Mouse (Mus musculus) kidney, postnatal 0 days (tissue): ENCODE results near the gene Kcne3. TPM values are rescaled to one million over a fixed set of nuclear protein-coding genes. Genes with fewer than 3 reads are reported as not detected.

ENCODE experiments used
- ATAC-seq: fragments of 200-750 bp; cut with Nextera tagmentation; replicated peaks from 2 replicates; pipeline ENCODE4 v1.8.0; 2017; ENCODE audit warnings: low read depth, moderate number of reproducible peaks, moderate TSS enrichment, moderate library complexity; ENCODE audit not compliant: low FRiP score
- DNase-seq: peaks from one replicate; pipeline ENCODE4 v3.0.0-alpha.2; 2016; ENCODE audit warnings: low spot score
- H3K27ac ChIP-seq: fragments of 300-500 bp; sonication (generic); 2 replicates; pipeline ENCODE4 v1.5.1; 2014; ENCODE audit warnings: mild to moderate bottlenecking
- H3K27me3 ChIP-seq: fragments of 300-500 bp; sonication (generic); 2 replicates; pipeline ENCODE4 v1.6.1; 2014; ENCODE audit warnings: low read length, mixed read lengths; ENCODE audit not compliant: insufficient read depth
- H3K36me3 ChIP-seq: fragments of 300-500 bp; sonication (generic); 2 replicates; pipeline ENCODE4 v1.6.1; 2014; ENCODE audit warnings: low read length, mixed read lengths; ENCODE audit not compliant: insufficient read depth
- H3K4me1 ChIP-seq: fragments of 300-500 bp; sonication (generic); replicated peaks from 2 replicates; pipeline ENCODE4 v1.6.1; 2014; ENCODE audit warnings: antibody characterized with exemption, low read length, mixed read lengths; ENCODE audit not compliant: insufficient read depth
- H3K4me2 ChIP-seq: fragments of 300-500 bp; sonication (generic); 2 replicates; pipeline ENCODE4 v1.6.1; 2014; ENCODE audit warnings: mild to moderate bottlenecking, low read length, moderate library complexity, mixed read lengths
- H3K4me3 ChIP-seq: fragments of 300-500 bp; sonication (generic); replicated peaks from 2 replicates; pipeline ENCODE4 v1.5.1; 2014; ENCODE audit warnings: low read depth, low read length
- H3K9ac ChIP-seq: fragments of 300-500 bp; sonication (generic); 2 replicates; pipeline ENCODE4 v1.6.1; 2014; ENCODE audit warnings: low read depth, low read length
- H3K9me3 ChIP-seq: fragments of 300-500 bp; sonication (generic); replicated peaks from 2 replicates; pipeline ENCODE4 v1.6.1; 2016; ENCODE audit warnings: low read length, inconsistent platforms, mixed read lengths
- CTCF ChIP-seq: IDR thresholded peaks from 2 replicates; pipeline ENCODE4 v1.5.1; 2016; ENCODE audit warnings: antibody characterized with exemption, low read depth, mild to moderate bottlenecking, moderate library complexity
- WGBS: fragments of 180-500 bp; shearing (Covaris S2); extraction: QIAGEN DNeasy Blood & Tissue Kit; methylation state at CpG from one replicate; pipeline ENCODE4 v1.1.7; 2014; 5-methylcytosine and 5-hydroxymethylcytosine counted together
- polyA plus RNA-seq: library from polyadenylated mRNA; unstranded; fragments of >200 nt; fragmentation: Nextera tagmentation; extraction: Ambion mirVana; gene quantifications from 2 replicates; pipeline ENCODE4 v1.2.1, GENCODE M21; 2015

Kcne3 gene
- polyA plus RNA-seq, 1 experiment from 2014 or later = 2.3 TPM

- Histone ChIP-seq H3K27ac (no peak overlapping the region), H3K9ac (no peak overlapping the region), H3K4me1 (peaks cover 5% of the 10 kb centered on the region), H3K4me2 (no peak overlapping the region), H3K36me3 (no peaks in the 10 kb centered on the region), H3K4me3 (no peak overlapping the region), H3K27me3 (no peaks in the 10 kb centered on the region), H3K9me3 (no peaks in the 10 kb centered on the region)
- 72% methylated on average over 4 of the region's 4 CpGs for WGBS
- DNase-seq (no peak), ATAC-seq (no peak)
- TF ChIP-seq CTCF = no peak
Observed at GRCm38 (mm10) chr7:100214310-100214709, 38.0 kb downstream of the Kcne3 start.

GRCm38 (mm10) chr7:100215116-100215732 is 38.9 kb downstream of the Kcne3 start:
- Histone ChIP-seq H3K36me3 (no peaks in the 10 kb centered on the region), H3K27ac (no peak overlapping the region), H3K9ac (no peak overlapping the region), H3K4me3 (no peak overlapping the region), H3K4me1 (peaks cover 5% of the 10 kb centered on the region), H3K9me3 (no peaks in the 10 kb centered on the region), H3K27me3 (no peaks in the 10 kb centered on the region), H3K4me2 (no peak overlapping the region)
- TF ChIP-seq CTCF = no peak
- ATAC-seq (no peak), DNase-seq (no peak)
- WGBS = 62% methylated on average over 6 of the region's 6 CpGs

GRCm38 (mm10) chr7:100215976-100216375 is 39.7 kb downstream of the Kcne3 start:
- no peak for TF ChIP-seq CTCF
- Histone ChIP-seq H3K9me3 (no peaks in the 10 kb centered on the region), H3K4me1 (peaks cover 5% of the 10 kb centered on the region), H3K27me3 (no peaks in the 10 kb centered on the region), H3K4me2 (peak overlapping the region; percentile 21; the same call in 1 of the 2 replicates), H3K9ac (no peak overlapping the region), H3K27ac (no peak overlapping the region), H3K36me3 (no peaks in the 10 kb centered on the region), H3K4me3 (no peak overlapping the region)
- ATAC-seq (no peak), DNase-seq (peak; percentile 67)
- WGBS = 15% methylated on average over 10 of the region's 10 CpGs

- no peak for ATAC-seq
- Histone ChIP-seq H3K9ac (no peak overlapping the region), H3K4me2 (no peak overlapping the region), H3K4me3 (no peak overlapping the region), H3K4me1 (peaks cover 5% of the 10 kb centered on the region), H3K36me3 (no peaks in the 10 kb centered on the region), H3K9me3 (no peaks in the 10 kb centered on the region), H3K27ac (no peak overlapping the region), H3K27me3 (no peaks in the 10 kb centered on the region)
- 71% methylated on average over 9 of the region's 9 CpGs for WGBS
- DNase-seq = no peak
- TF ChIP-seq CTCF = no peak
Observed at GRCm38 (mm10) chr7:100216601-100217565, 40.6 kb downstream of the Kcne3 start.

GRCm38 (mm10) chr7:100227158-100227875 is 51.0 kb downstream of the Kcne3 start, which contains the start of gene Pgm2l1:
Pgm2l1 (plus strand) TSS chr7:100227394.
- peak within 1 kb of the TSS; percentile 99 for H3K4me2 ChIP-seq
- DNase-seq = peak; percentile 97
- peak within 1 kb of the TSS; percentile 80 for H3K4me3 ChIP-seq
- no peaks in the 10 kb centered on the region for H3K36me3 ChIP-seq
- peak; percentile 98 for ATAC-seq
- H3K4me1 ChIP-seq = no peaks in the 10 kb centered on the region; the same call in 1 of the 2 replicates
- under 1% methylated on average over 62 of the region's 72 CpGs for WGBS
- TF ChIP-seq CTCF = no peak; the same call in 1 of the 2 replicates
- no peaks in the 10 kb centered on the region for H3K9me3 ChIP-seq
- peak within 1 kb of the TSS; percentile 70 for H3K9ac ChIP-seq
- H3K27ac ChIP-seq = peak within 1 kb of the TSS; percentile 83
- H3K27me3 ChIP-seq = no peaks in the 10 kb centered on the region

- peak overlapping the region; percentile 70 for H3K9ac ChIP-seq
- WGBS = under 1% methylated on average over 23 of the region's 23 CpGs
- peak overlapping the region; percentile 83 for H3K27ac ChIP-seq
- no peak for TF ChIP-seq CTCF
- ATAC-seq (peak; percentile 12), DNase-seq (peak; percentile 16)
- peak overlapping the region; percentile 99 for H3K4me2 ChIP-seq
- no peaks in the 10 kb centered on the region for H3K27me3 ChIP-seq
- no peaks in the 10 kb centered on the region; the same call in 1 of the 2 replicates for H3K4me1 ChIP-seq
- H3K9me3 ChIP-seq = no peaks in the 10 kb centered on the region
- H3K4me3 ChIP-seq = peak overlapping the region; percentile 80
- no peaks in the 10 kb centered on the region for H3K36me3 ChIP-seq
Observed at GRCm38 (mm10) chr7:100227896-100228525, 51.7 kb downstream of the Kcne3 start.
